Mouse (Mus musculus): Measurements from ENCODE around the gene E2f7. TPM values are rescaled to one million over a fixed set of nuclear protein-coding genes. Genes with fewer than 3 reads are reported as not detected.

Gene E2f7
- polyA plus RNA-seq (2014; fragmentation: Illumina TruSeq; extraction: RNeasy Lipid Tissue Mini Kit (QIAGEN cat#74804); ENCODE audit: low read depth, low replicate concordance) = 0.29 TPM

DNA sequence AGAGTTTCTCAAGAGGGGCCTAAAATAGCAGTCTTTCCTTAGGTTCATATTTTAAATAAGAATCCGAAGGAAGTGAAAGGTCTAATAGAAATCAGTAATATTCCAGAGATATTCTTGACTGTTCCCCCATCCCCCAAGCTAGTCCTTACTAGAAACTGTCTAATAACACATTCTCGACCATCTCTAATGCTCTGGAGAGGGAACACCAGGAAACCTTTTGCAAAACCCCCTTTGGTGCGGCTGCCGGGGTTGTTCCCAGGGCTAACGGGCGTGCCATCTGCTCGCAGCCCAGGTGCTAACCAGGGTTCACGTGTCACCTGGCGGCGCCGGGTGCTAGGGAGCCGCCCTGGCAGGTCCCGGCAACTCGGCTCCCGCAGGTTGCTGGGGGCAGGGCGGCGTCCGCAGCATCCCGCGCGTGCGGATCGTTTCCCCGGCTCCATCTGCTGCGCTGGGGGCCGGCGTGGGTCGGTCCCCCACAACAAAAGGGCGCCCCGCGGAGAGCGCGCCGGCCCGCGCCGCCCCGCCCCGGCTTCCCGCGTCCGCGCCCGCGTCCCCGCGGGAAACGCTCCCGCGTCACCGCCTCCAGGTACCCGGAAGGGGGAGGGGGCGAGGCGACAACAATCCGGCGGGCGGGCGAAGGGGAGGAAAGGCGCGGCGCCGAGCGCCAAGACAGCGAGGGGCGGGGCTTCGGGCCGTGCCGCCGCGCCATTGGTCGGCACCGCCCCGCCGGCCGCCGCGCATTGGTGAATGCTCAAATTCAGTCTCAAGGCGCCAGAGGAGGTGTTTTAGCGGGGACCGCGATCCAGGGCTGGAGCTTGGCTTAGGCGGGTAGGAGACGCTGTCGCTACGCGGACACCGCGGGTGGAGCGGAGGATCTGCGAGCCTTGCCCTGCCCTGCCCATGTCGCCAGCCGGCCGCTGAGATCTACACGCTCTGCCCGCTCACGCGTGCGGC is at the start of gene E2f7:
E2f7 (plus strand) TSS at position 754 of the 954 bp plus-strand sequence.

Other genes with a start within 250 kb of the E2f7 start
- 16.0 TPM for gene Csrp2, start 174.3 kb downstream of the E2f7 start, polyA plus RNA-seq (2014; fragmentation: Illumina TruSeq; extraction: RNeasy Lipid Tissue Mini Kit (QIAGEN cat#74804); ENCODE audit: low read depth, low replicate concordance)

All from liver, adult 10 weeks (tissue).